Mouse (Mus musculus) ES-E14 (cell line): Measurements from ENCODE around the gene Mum1.
A peak's percentile ranks its signal among the peaks of the same experiment; 100 is the strongest.
"Not testable (repeated sequence)": the region's sequence is repeated elsewhere in the genome, so short reads cannot be mapped to it uniquely, and the experiment has no call there.

ENCODE experiments used
- HCFC1 ChIP-seq: IDR thresholded peaks from 2 replicates; pipeline ENCODE4 v1.6.1; 2012; ENCODE audit warnings: low read length, inconsistent platforms, borderline replicate concordance; ENCODE audit not compliant: insufficient read depth
- MAFK ChIP-seq: IDR thresholded peaks from 2 replicates; pipeline ENCODE4 v1.6.1; 2014; ENCODE audit warnings: mild to moderate bottlenecking, low read depth, low read length, inconsistent platforms; ENCODE audit not compliant: insufficient read depth
- ZNF384 ChIP-seq: IDR thresholded peaks from 2 replicates; pipeline ENCODE4 v1.6.1; 2012; ENCODE audit warnings: low read depth, low read length, inconsistent platforms

DNA sequence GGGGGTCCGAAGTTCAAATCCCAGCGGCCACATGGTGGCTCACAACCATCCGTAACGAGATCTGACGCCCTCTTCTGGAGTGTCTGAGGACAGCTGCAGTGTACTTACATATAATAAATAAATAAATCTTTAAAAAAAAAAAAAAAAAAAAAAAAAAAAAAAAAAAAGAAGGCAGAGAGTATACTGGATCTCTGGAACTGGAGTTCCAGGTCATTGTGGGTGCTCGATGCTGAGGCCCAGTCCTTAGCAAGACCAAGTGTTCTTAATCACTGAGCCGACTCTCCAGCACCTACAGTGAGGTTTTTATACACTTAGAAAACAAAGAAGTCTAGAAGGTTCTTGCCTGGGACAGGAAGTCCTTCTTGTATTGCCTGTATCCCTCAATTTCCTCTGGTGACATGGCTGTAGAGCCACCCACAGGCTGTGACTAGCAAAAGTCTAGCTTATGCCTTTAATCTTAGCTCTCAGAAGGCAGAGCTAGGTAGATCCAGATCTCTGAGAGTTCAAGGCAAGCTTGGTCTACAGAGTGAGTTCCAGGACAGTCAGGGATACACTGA is 14.6 kb upstream of the Mum1 start:
- not testable (repeated sequence) for TF ChIP-seq HCFC1, MAFK
- peak; percentile 92 for TF ChIP-seq ZNF384
